In the genomic region with DNA sequence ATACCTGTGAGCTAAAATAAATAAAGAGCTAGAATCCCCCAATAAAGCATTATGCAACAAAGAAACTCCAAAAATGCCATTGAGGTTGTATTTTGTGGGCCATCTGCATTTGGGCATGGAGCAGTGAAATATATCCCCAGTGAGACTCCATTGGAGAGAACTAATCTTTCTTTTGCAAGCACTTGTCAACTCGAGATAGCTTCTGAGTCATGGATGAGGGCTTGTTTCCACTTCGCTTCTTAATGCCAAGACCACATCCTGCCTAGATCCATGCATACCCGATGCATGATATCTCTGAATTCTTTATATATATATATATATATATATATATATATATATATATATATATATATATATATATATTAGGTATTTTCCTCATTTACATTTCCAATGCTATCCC, we compare ENCODE assay signal across 17 mouse cellular contexts.
"Had no signal": no experiment of that assay in that cellular context is flagged by ENCODE, and none has a peak within 500 bp of the region (broad histone marks: within the 10 kb centered on the region; RNA-seq: fewer than 3 reads in every experiment).

No protein-coding gene starts in this region.

- H3K27me3 ChIP-seq: neural tube, embryonic 12.5 days; neural tube, embryonic 13.5 days; neural tube, embryonic 15.5 days; stomach, embryonic 15.5 days had no signal

- H3K4me3 ChIP-seq: neural tube, embryonic 12.5 days; neural tube, embryonic 13.5 days; neural tube, embryonic 15.5 days; stomach, embryonic 15.5 days had no signal

- H3K27ac ChIP-seq: neural tube, embryonic 12.5 days; neural tube, embryonic 13.5 days; neural tube, embryonic 15.5 days; stomach, embryonic 15.5 days; stomach, postnatal 0 days had no signal

- H3K9ac ChIP-seq: neural tube, embryonic 12.5 days; neural tube, embryonic 13.5 days; neural tube, embryonic 15.5 days; stomach, embryonic 15.5 days had no signal

- H3K36me3 ChIP-seq: neural tube, embryonic 12.5 days; neural tube, embryonic 13.5 days; neural tube, embryonic 15.5 days; stomach, embryonic 15.5 days had no signal

- DNase-seq: retina, postnatal 1 day; right cerebral cortex, adult 18-20 months; right cerebral cortex, postnatal 14 days; right cerebral cortex, postnatal 25 days; right cerebral cortex, postnatal 4 days; spleen, adult 18-20 months; thymus, adult 18-20 months; thymus, adult 2 months; thymus, postnatal 14 days; thymus, postnatal 25 days; thymus, postnatal 36 days; thymus, postnatal 4 days had no signal

- H3K9me3 ChIP-seq: neural tube, embryonic 12.5 days; neural tube, embryonic 13.5 days; neural tube, embryonic 15.5 days; stomach, embryonic 15.5 days had no signal

- H3K4me1 ChIP-seq: neural tube, embryonic 12.5 days; neural tube, embryonic 13.5 days; neural tube, embryonic 15.5 days; stomach, embryonic 15.5 days had no signal
